Mouse (Mus musculus) E14TG2a.4 (cell line): ENCODE measurements at regions not wholly inside any gene's neighbourhood (a gene's known extent, or its start where the extent isn't known, plus 50 kb on each side); places are given as distances from the start of the nearest gene placed in this dataset.

ENCODE experiments used
- CTCF ChIP-seq: conservative IDR thresholded peaks from 2 replicates; pipeline ENCODE4 v1.5.1; 2014; ENCODE audit warnings: low read length
- NANOG ChIP-seq: IDR thresholded peaks from 2 replicates; pipeline ENCODE4 v1.6.1; 2014; ENCODE audit warnings: borderline replicate concordance, low read length, mixed read lengths
- POU5F1 ChIP-seq: IDR thresholded peaks from 2 replicates; pipeline ENCODE4 v1.6.1; 2014; ENCODE audit warnings: low read length, borderline replicate concordance

- TF ChIP-seq CTCF (no peak), NANOG (no peak), POU5F1 (no peak)
Observed at GRCm38 (mm10) chr5:55885658-55886312, 1832.0 kb upstream of the Pcdh7 start.
